Mouse (Mus musculus) lung, embryonic 14.5 days (tissue): ENCODE results near the gene Gimap3. TPM values are rescaled to one million over a fixed set of nuclear protein-coding genes. Genes with fewer than 3 reads are reported as not detected.

Experiments used
- ATAC-seq: fragments of 200-750 bp; cut with Nextera tagmentation; 2 replicates; pipeline ENCODE4 v1.8.0; 2017; ENCODE audit warnings: mild to moderate bottlenecking, moderate TSS enrichment, moderate library complexity; ENCODE audit not compliant: insufficient read depth
- DNase-seq: peaks from one replicate; pipeline ENCODE4 v3.0.0-alpha.2; 2015
- H3K27ac ChIP-seq: fragments of 300-500 bp; sonication (generic); 2 replicates; pipeline ENCODE4 v1.5.1; 2014; ENCODE audit warnings: low read depth, mild to moderate bottlenecking, moderate library complexity
- H3K27me3 ChIP-seq: fragments of 300-500 bp; sonication (generic); 2 replicates; pipeline ENCODE4 v1.6.1; 2014; ENCODE audit warnings: low read length, control low read depth; ENCODE audit not compliant: insufficient read depth
- H3K36me3 ChIP-seq: fragments of 300-500 bp; sonication (generic); 2 replicates; pipeline ENCODE4 v1.6.1; 2014; ENCODE audit warnings: control low read depth; ENCODE audit not compliant: insufficient read depth
- H3K4me1 ChIP-seq: fragments of 300-500 bp; sonication (generic); 2 replicates; pipeline ENCODE4 v1.6.1; 2014; ENCODE audit warnings: antibody characterized with exemption, control low read depth; ENCODE audit not compliant: insufficient read depth
- H3K4me2 ChIP-seq: fragments of 300-500 bp; sonication (generic); 2 replicates; pipeline ENCODE4 v1.6.1; 2014; ENCODE audit warnings: mild to moderate bottlenecking
- H3K4me3 ChIP-seq: fragments of 300-500 bp; sonication (generic); 2 replicates; pipeline ENCODE4 v1.5.1; 2014; ENCODE audit warnings: low read depth, low read length
- H3K9ac ChIP-seq: fragments of 300-500 bp; sonication (generic); 2 replicates; pipeline ENCODE4 v1.6.1; 2014
- H3K9me3 ChIP-seq: fragments of 300-500 bp; sonication (generic); 2 replicates; pipeline ENCODE4 v1.6.1; 2016; ENCODE audit warnings: low read depth, low read length, control low read depth
- CTCF ChIP-seq: IDR thresholded peaks from 2 replicates; pipeline ENCODE4 v1.5.1; 2016; ENCODE audit warnings: antibody characterized with exemption, low read depth
- WGBS: fragments of 180-500 bp; shearing (Covaris S2); extraction: QIAGEN DNeasy Blood & Tissue Kit; methylation state at CpG from one replicate; pipeline ENCODE4 v1.1.7; 2014; 5-methylcytosine and 5-hydroxymethylcytosine counted together
- polyA plus RNA-seq: library from polyadenylated mRNA; unstranded; fragments of >200 nt; fragmentation: Nextera tagmentation; extraction: Ambion mirVana; gene quantifications from 2 replicates; pipeline ENCODE4 v1.2.1, GENCODE M21; 2014

Gimap3 gene
- polyA plus RNA-seq, 1 experiment from 2014 or later = not detected

DNA sequence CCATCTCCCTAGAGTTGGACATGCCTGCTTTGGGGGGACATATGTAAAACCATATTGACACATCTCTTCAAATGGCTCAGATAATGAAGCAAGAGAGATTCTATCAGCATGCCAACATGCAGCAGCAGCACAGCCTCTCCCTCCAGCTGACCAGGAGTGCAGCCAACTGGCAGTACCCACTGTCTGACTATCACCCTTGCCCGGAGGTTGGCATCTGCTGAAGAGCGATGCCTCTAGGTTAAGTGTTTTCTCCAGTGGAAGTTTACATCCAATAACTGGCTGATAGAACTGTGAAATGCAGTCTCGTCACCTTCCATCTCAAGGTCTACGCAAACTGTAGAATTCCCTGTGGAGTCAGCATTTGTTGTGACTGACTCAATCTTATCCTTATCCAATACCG lies 33.0 kb downstream of the Gimap3 start:
- 83% methylated on average over 5 of the region's 5 CpGs for WGBS
- Histone ChIP-seq H3K4me1 (peaks cover 10% of the 10 kb centered on the region; the same call in 1 of the 2 replicates), H3K9ac (no peak overlapping the region), H3K4me2 (no peak overlapping the region), H3K27me3 (peaks cover 8% of the 10 kb centered on the region), H3K4me3 (no peak overlapping the region), H3K27ac (no peak overlapping the region), H3K9me3 (no peaks in the 10 kb centered on the region), H3K36me3 (no peaks in the 10 kb centered on the region)
- no peak for TF ChIP-seq CTCF
- ATAC-seq (no peak), DNase-seq (no peak)

DNA sequence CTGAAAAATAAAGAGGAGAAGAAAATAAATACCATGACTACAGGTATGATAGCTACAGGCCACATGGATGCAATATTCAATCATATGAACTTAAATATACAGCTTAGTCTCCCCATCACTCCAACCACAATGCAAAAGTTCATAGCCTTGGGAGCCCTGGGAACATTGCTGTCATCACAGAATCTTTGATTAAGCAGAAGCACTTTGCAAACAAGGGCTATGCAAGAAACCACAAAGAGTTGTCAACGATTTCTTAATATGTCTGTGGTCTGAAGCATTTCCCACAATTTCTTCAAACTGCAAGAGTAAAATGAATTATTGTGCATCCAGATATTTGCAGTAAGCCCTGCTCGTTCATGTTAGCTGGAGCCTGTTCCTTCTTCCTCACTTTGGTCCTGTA lies 33.6 kb downstream of the Gimap3 start:
- H3K4me1 ChIP-seq = peaks cover 8% of the 10 kb centered on the region; the same call in 1 of the 2 replicates
- no peak for TF ChIP-seq CTCF
- no peak overlapping the region for H3K9ac ChIP-seq
- no peak overlapping the region for H3K4me3 ChIP-seq
- no peaks in the 10 kb centered on the region for H3K9me3 ChIP-seq
- H3K4me2 ChIP-seq = no peak overlapping the region
- H3K27ac ChIP-seq = no peak overlapping the region
- DNase-seq = no peak
- no peaks in the 10 kb centered on the region for H3K36me3 ChIP-seq
- 74% methylated on average over 2 of the region's 2 CpGs for WGBS
- ATAC-seq = no peak
- peaks cover 2% of the 10 kb centered on the region; the same call in 1 of the 2 replicates for H3K27me3 ChIP-seq

DNA sequence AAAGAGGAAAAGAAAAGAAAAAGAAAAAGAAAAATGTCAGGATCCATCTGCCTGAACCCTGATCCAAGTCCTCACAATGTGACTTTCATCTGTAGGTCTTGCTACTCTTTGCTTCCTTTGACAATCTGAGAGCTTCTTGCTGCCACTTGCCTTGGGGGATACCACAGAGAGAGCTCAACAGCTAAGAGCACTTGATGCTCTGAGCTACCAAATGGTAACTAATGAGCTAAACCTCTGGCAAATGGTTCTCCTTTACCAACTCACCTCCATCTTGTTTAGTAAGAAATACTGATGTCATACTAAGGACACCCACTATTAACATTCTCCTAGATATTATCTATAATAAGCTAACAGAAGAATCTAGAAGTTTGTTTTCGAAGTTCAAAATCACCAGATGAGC lies 37.0 kb downstream of the Gimap3 start:
- Histone ChIP-seq H3K4me3 (no peak overlapping the region), H3K27ac (no peak overlapping the region), H3K9me3 (no peaks in the 10 kb centered on the region), H3K4me2 (no peak overlapping the region), H3K4me1 (no peaks in the 10 kb centered on the region), H3K27me3 (no peaks in the 10 kb centered on the region), H3K36me3 (no peaks in the 10 kb centered on the region), H3K9ac (no peak overlapping the region)
- ATAC-seq (no peak), DNase-seq (no peak)
- TF ChIP-seq CTCF = no peak
- 78% methylated on average over 1 of the region's 1 CpGs for WGBS

DNA sequence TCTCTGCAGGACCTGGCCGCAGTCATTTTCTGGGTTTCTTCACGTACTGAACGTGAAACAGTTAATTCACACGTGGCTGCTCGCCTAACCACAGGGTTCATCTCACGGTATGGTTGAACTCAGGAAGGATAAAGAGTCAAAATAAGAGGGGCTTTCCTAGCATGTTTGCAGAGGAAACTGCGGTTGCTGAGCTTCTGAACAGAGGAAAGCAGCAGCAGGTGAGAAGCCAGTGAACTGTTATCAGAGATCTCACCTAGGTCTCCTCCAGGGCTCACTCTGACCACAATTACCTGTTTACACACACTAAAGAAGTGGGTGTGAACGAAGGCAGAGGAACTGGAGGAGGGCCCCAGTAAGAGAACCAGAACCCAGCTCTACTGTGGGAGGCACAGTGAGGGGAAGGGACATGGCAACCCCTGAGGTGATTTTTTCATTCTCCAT lies 37.8 kb downstream of the Gimap3 start:
- no peak for ATAC-seq
- WGBS = 35% methylated on average over 8 of the region's 8 CpGs

DNA sequence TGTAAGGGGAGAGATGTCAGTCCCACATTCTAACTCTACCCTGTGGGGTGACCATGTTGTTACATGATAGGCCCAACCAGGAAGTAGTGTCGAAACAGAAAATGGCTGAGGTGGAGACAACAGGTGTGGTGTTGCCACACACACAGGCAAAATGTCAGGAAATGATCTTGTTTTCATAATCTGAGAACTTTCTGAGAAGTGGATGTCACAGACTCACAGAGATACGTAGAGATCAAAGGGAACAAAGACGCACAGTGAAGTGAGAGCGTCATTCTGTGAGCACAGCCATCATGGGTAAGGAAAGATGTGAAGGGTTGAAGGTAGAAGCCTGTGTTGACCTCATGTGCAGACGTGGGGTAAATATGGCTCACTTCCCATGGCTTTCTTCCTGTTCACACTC lies 42.9 kb downstream of the Gimap3 start:
- Histone ChIP-seq H3K4me1 (no peaks in the 10 kb centered on the region), H3K27me3 (no peaks in the 10 kb centered on the region), H3K9me3 (no peaks in the 10 kb centered on the region), H3K4me3 (no peak overlapping the region), H3K9ac (no peak overlapping the region), H3K27ac (no peak overlapping the region), H3K36me3 (no peaks in the 10 kb centered on the region), H3K4me2 (no peak overlapping the region)
- DNase-seq (no peak), ATAC-seq (no peak)
- no peak for TF ChIP-seq CTCF
- 76% methylated on average over 5 of the region's 5 CpGs for WGBS

More for the DNA sequence above, 37.8 kb downstream of the Gimap3 start:
- no peak overlapping the region for H3K4me3 ChIP-seq
- H3K27me3 ChIP-seq = no peaks in the 10 kb centered on the region
- H3K36me3 ChIP-seq = no peaks in the 10 kb centered on the region
- no peak for DNase-seq
- no peak overlapping the region for H3K27ac ChIP-seq
- no peaks in the 10 kb centered on the region for H3K9me3 ChIP-seq
- H3K4me2 ChIP-seq = no peak overlapping the region
- no peak for TF ChIP-seq CTCF
- H3K4me1 ChIP-seq = no peaks in the 10 kb centered on the region
- H3K9ac ChIP-seq = no peak overlapping the region

DNA sequence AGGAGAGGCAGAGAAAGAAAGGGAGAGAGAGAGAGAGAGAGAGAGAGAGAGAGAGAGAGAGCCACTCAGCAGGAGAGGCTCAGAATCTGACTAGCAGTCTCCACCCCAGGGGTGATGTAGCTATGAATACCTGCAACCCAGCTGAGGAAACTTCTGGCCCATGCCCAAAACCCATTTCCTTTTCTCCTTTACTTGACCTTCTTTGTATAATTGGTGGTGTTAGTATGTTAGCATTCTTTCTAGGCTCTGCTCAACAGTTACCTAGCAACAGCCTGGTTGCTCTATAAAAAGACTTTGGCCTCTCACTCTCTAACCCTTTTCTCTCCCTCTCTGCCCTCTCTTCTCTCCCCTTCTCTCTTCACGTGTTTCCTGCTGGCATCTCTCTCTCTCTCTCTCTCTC lies 45.2 kb downstream of the Gimap3 start:
- H3K4me1 ChIP-seq = no peaks in the 10 kb centered on the region
- no peaks in the 10 kb centered on the region for H3K27me3 ChIP-seq
- no peak overlapping the region for H3K9ac ChIP-seq
- WGBS = 7% methylated on average over 1 of the region's 1 CpGs
- no peaks in the 10 kb centered on the region for H3K36me3 ChIP-seq
- peak; percentile 85 for ATAC-seq
- H3K9me3 ChIP-seq = no peaks in the 10 kb centered on the region
- DNase-seq = peak; percentile 83
- no peak overlapping the region for H3K4me2 ChIP-seq
- H3K4me3 ChIP-seq = no peak overlapping the region
- no peak for TF ChIP-seq CTCF
- no peak overlapping the region for H3K27ac ChIP-seq

DNA sequence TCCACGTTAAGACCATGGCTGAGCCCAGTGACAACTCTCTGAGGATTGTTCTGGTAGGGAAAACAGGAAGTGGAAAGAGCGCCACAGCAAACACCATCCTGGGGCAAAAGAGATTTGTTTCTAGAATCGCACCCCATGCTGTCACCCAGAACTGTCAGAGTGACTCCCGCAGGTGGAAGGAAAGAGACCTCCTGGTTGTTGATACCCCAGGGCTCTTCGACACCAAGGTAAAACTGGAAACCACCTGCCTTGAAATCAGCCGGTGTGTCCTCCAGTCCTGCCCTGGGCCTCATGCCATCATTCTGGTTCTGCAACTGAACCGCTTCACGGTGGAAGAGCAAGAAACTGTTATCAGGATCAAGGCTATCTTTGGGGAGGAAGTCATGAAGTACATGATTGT lies 47.2 kb downstream of the Gimap3 start:
- no peaks in the 10 kb centered on the region for H3K4me1 ChIP-seq
- no peak for DNase-seq
- TF ChIP-seq CTCF = no peak
- H3K4me3 ChIP-seq = no peak overlapping the region
- no peaks in the 10 kb centered on the region for H3K27me3 ChIP-seq
- WGBS = 71% methylated on average over 8 of the region's 8 CpGs
- no peak overlapping the region for H3K9ac ChIP-seq
- H3K36me3 ChIP-seq = no peaks in the 10 kb centered on the region
- H3K27ac ChIP-seq = no peak overlapping the region
- no peak for ATAC-seq
- no peaks in the 10 kb centered on the region for H3K9me3 ChIP-seq
- H3K4me2 ChIP-seq = no peak overlapping the region

DNA sequence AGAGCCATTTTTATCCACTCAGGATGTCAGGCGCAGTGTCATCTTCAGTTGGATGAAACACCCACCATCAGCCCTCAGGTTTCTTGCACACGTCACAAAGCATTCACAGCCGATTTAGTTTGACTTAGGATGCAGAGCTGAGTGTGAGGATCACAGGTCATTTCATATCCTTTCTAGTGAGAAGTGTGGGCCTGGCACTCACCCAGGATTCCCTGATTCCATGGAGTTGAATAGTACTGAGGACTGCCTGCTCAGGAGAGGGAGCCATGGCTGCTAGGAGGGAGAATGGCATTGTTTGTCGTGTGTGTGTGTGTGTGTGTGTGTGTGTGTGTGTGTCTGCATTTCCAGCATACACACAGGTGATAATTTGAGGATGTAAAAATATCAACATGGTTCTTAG lies 50.3 kb downstream of the Gimap3 start:
- no peaks in the 10 kb centered on the region for H3K9me3 ChIP-seq
- 59% methylated on average over 4 of the region's 4 CpGs for WGBS
- H3K27ac ChIP-seq = no peak overlapping the region
- no peak for DNase-seq
- H3K27me3 ChIP-seq = no peaks in the 10 kb centered on the region
- no peak for TF ChIP-seq CTCF
- H3K4me2 ChIP-seq = no peak overlapping the region
- no peak overlapping the region for H3K4me3 ChIP-seq
- H3K36me3 ChIP-seq = no peaks in the 10 kb centered on the region
- no peaks in the 10 kb centered on the region for H3K4me1 ChIP-seq
- ATAC-seq = no peak
- H3K9ac ChIP-seq = no peak overlapping the region
